Mouse (Mus musculus): Measurements from ENCODE around the gene Elovl3. TPM values are rescaled to one million over a fixed set of nuclear protein-coding genes. Genes with fewer than 3 reads are reported as not detected.

The Elovl3 gene
- polyA plus RNA-seq, 1 experiment, result not detected

DNA sequence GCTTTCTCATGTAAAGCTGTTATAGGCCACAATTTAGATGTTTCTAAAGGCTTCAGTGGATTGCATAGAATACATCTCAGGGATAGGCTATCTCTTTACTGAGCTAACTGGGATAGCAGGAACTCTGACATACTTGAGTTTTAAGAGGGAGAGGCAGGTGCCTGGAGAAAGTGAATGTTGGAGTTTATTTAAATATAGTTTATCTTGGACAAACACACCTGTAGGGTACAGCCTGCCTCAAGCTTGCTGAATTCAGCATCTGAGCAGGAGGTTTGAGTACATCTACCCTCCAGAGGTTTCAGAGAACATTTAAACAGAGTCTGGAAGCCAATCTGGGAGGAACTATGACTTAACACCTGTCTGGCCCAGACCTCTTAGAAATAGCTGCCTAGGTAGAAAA lies 43.5 kb downstream of the Elovl3 start:
- Histone ChIP-seq H3K4me3 (replicated peaks) (no peak overlapping the region), H3K36me3 (ENCODE audit: control insufficient read depth) (peaks cover 26% of the 10 kb centered on the region), H3K27me3 (ENCODE audit: control insufficient read depth) (no peaks in the 10 kb centered on the region), H3K4me1 (ENCODE audit: control insufficient read depth) (no peaks in the 10 kb centered on the region), H3K9me3 (ENCODE audit: control insufficient read depth, low read length) (no peaks in the 10 kb centered on the region)
- TF ChIP-seq GATA1 (IDR thresholded peaks at IDR 0.05; ENCODE audit: low read length) (no peak), TAL1 (IDR thresholded peaks at IDR 0.05; ENCODE audit: low read length) (no peak)

DNA sequence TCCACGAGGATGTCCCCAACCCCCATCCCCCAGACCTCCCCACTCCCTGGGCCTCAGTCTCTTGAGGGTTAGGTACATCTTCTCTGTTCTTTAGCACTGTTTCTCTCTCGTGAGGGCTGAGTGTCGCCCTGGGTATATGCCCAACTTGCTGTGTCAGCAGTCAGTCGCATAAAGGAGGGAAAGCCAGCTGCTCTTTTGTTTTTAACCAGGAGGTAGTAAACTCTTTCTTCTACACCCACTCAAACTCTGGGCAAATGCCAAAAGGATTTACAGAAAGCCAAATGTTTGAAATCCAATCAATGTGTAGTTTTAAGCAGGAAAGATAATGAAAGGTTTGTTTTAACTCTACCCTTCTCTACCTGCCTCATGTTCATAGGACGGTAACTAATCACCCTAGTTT lies 45.3 kb downstream of the Elovl3 start:
- Histone ChIP-seq H3K4me1 (ENCODE audit: control insufficient read depth) (no peaks in the 10 kb centered on the region), H3K36me3 (ENCODE audit: control insufficient read depth) (peaks cover 12% of the 10 kb centered on the region), H3K9me3 (ENCODE audit: control insufficient read depth, low read length) (no peaks in the 10 kb centered on the region), H3K27me3 (ENCODE audit: control insufficient read depth) (no peaks in the 10 kb centered on the region), H3K4me3 (replicated peaks) (no peak overlapping the region)
- TF ChIP-seq TAL1 (IDR thresholded peaks at IDR 0.05; ENCODE audit: low read length) (no peak), GATA1 (IDR thresholded peaks at IDR 0.05; ENCODE audit: low read length) (no peak)

DNA sequence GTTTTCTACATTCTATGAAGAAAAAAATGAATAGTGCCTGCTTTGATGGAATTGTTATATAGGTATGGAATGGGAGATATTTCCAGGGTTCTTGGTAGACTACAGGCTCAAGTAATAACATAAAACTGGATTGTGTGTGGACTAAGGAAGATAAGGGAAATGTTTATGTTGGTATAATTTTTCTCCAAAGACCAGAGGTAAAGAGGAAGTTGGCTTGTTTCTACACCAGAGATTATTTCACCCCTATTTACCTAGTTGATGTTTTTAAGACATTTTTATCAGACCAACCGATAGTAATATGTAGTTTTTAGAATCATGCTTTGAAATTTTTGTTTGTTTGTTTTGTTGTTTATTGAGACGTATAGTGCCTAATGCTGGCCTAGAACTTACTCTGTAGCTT lies 48.6 kb downstream of the Elovl3 start:
- peaks cover 13% of the 10 kb centered on the region for H3K36me3 ChIP-seq (ENCODE audit: control insufficient read depth)
- no peaks in the 10 kb centered on the region for H3K4me1 ChIP-seq (ENCODE audit: control insufficient read depth)
- no peaks in the 10 kb centered on the region for H3K27me3 ChIP-seq (ENCODE audit: control insufficient read depth)
- no peak overlapping the region for H3K4me3 ChIP-seq (replicated peaks)
- no peaks in the 10 kb centered on the region for H3K9me3 ChIP-seq (ENCODE audit: control insufficient read depth, low read length)
- TF ChIP-seq TAL1 (IDR thresholded peaks at IDR 0.05; ENCODE audit: low read length) (no peak), GATA1 (IDR thresholded peaks at IDR 0.05; ENCODE audit: low read length) (no peak)

DNA sequence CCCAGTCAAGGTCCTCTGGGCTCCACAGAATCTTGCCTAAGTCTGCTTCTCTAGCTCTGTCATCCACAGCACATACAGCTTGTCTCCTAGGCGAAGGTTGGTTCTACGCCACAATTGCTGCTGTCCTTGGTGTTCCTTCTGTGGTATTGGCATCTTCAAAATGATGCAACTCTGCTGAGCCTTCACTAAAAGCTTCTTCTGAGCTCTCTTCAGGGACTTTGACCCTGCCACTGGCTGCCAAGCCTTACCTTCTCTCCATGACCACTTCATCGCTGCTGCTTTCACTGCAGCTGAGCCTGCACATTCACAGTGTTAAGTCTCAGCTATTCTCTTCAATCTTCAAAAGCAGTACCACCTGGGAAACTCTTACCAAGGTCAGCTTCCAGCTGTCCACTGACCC lies 50.5 kb downstream of the Elovl3 start:
- Histone ChIP-seq H3K4me3 (replicated peaks) (no peak overlapping the region), H3K4me1 (ENCODE audit: control insufficient read depth) (no peaks in the 10 kb centered on the region), H3K27me3 (ENCODE audit: control insufficient read depth) (no peaks in the 10 kb centered on the region), H3K9me3 (ENCODE audit: control insufficient read depth, low read length) (no peaks in the 10 kb centered on the region), H3K36me3 (ENCODE audit: control insufficient read depth) (peaks cover 13% of the 10 kb centered on the region)
- TF ChIP-seq GATA1 (IDR thresholded peaks at IDR 0.05; ENCODE audit: low read length) (no peak), TAL1 (IDR thresholded peaks at IDR 0.05; ENCODE audit: low read length) (no peak)

Other genes starting within 250 kb of the Elovl3 start
- gene Armh3, start 133.4 kb upstream of the Elovl3 start, polyA plus RNA-seq (2012), result 0.07 TPM in 1 of 2 replicates, not detected in the other
- 0.04 and 0.06 TPM in 2 replicates for gene Hps6, start 128.4 kb upstream of the Elovl3 start, polyA plus RNA-seq (2012)
- gene Pprc1, start 87.0 kb upstream of the Elovl3 start, polyA plus RNA-seq (2012), result 1.9 and 3.3 TPM in 2 replicates
- gene Ldb1, start 86.7 kb upstream of the Elovl3 start, polyA plus RNA-seq (2012), result 65.5 and 65.9 TPM in 2 replicates
- 3.1 and 3.4 TPM in 2 replicates for gene Nolc1, start 56.0 kb upstream of the Elovl3 start, polyA plus RNA-seq (2012)
- not detected in 2 replicates for gene Pitx3, start 16.4 kb downstream of the Elovl3 start, polyA plus RNA-seq (2012)
- 23.8 and 31.8 TPM in 2 replicates for gene Gbf1, start 20.6 kb downstream of the Elovl3 start, polyA plus RNA-seq (2012)
- 5.5 and 7.4 TPM in 2 replicates for gene Nfkb2, start 172.4 kb downstream of the Elovl3 start, polyA plus RNA-seq (2012)
- gene Psd, start 195.3 kb downstream of the Elovl3 start, polyA plus RNA-seq (2012), result 7.6 and 8.3 TPM in 2 replicates
- 10.4 and 12.7 TPM in 2 replicates for gene Fbxl15, start 196.3 kb downstream of the Elovl3 start, polyA plus RNA-seq (2012)
- gene Cuedc2, start 206.8 kb downstream of the Elovl3 start, polyA plus RNA-seq (2012), result 15.7 and 17.4 TPM in 2 replicates
- 0.20 and 0.73 TPM in 2 replicates for gene Mfsd13a, start 209.2 kb downstream of the Elovl3 start, polyA plus RNA-seq (2012)
- gene 2310034G01Rik, start 218.4 kb downstream of the Elovl3 start, polyA plus RNA-seq (2012), result not detected in 2 replicates